Mouse (Mus musculus): ENCODE results near the gene Tead1.

The Tead1 gene

GRCm38 (mm10) chr7:112731584-112731983, 52.5 kb downstream of the Tead1 start:
- DNase-seq (ENCODE audit: low read depth, low spot score), result no peak
- Histone ChIP-seq H3K36me3 (ENCODE audit: control insufficient read depth, insufficient read depth, low read length, poor library complexity, severe bottlenecking) (no peaks in the 10 kb centered on the region), H3K27me3 (ENCODE audit: control insufficient read depth, insufficient read depth, low read length, poor library complexity, severe bottlenecking) (no peaks in the 10 kb centered on the region)

GRCm38 (mm10) chr7:112739174-112739573, 60.1 kb downstream of the Tead1 start:
- Histone ChIP-seq H3K27me3 (ENCODE audit: control insufficient read depth, insufficient read depth, low read length, poor library complexity, severe bottlenecking) (no peaks in the 10 kb centered on the region), H3K36me3 (ENCODE audit: control insufficient read depth, insufficient read depth, low read length, poor library complexity, severe bottlenecking) (no peaks in the 10 kb centered on the region)
- DNase-seq (ENCODE audit: low read depth, low spot score), result no peak

- H3K27me3 ChIP-seq (ENCODE audit: control insufficient read depth, insufficient read depth, low read length, poor library complexity, severe bottlenecking), result no peaks in the 10 kb centered on the region
These were observed 62.7 kb downstream of the Tead1 start for GRCm38 (mm10) chr7:112741790-112742189.

GRCm38 (mm10) chr7:112743063-112743462, 63.9 kb downstream of the Tead1 start:
- no peak for DNase-seq (ENCODE audit: low read depth, low spot score)
- Histone ChIP-seq H3K36me3 (ENCODE audit: control insufficient read depth, insufficient read depth, low read length, poor library complexity, severe bottlenecking) (no peaks in the 10 kb centered on the region), H3K27me3 (ENCODE audit: control insufficient read depth, insufficient read depth, low read length, poor library complexity, severe bottlenecking) (no peaks in the 10 kb centered on the region)

More at GRCm38 (mm10) chr7:112741790-112742189, 62.7 kb downstream of the Tead1 start:
- DNase-seq (ENCODE audit: low read depth, low spot score), result no peak
- H3K36me3 ChIP-seq (ENCODE audit: control insufficient read depth, insufficient read depth, low read length, poor library complexity, severe bottlenecking), result no peaks in the 10 kb centered on the region

GRCm38 (mm10) chr7:112743621-112744395, 64.7 kb downstream of the Tead1 start:
- Histone ChIP-seq H3K36me3 (ENCODE audit: control insufficient read depth, insufficient read depth, low read length, poor library complexity, severe bottlenecking) (no peaks in the 10 kb centered on the region), H3K27me3 (ENCODE audit: control insufficient read depth, insufficient read depth, low read length, poor library complexity, severe bottlenecking) (no peaks in the 10 kb centered on the region)
- no peak for DNase-seq (ENCODE audit: low read depth, low spot score)

- Histone ChIP-seq H3K27me3 (ENCODE audit: control insufficient read depth, insufficient read depth, low read length, poor library complexity, severe bottlenecking) (no peaks in the 10 kb centered on the region), H3K36me3 (ENCODE audit: control insufficient read depth, insufficient read depth, low read length, poor library complexity, severe bottlenecking) (no peaks in the 10 kb centered on the region)
- DNase-seq (ENCODE audit: low read depth, low spot score), result no peak
These were observed 68.1 kb downstream of the Tead1 start for GRCm38 (mm10) chr7:112747187-112747586.

- Histone ChIP-seq H3K27me3 (ENCODE audit: control insufficient read depth, insufficient read depth, low read length, poor library complexity, severe bottlenecking) (no peaks in the 10 kb centered on the region), H3K36me3 (ENCODE audit: control insufficient read depth, insufficient read depth, low read length, poor library complexity, severe bottlenecking) (no peaks in the 10 kb centered on the region)
- no peak for DNase-seq (ENCODE audit: low read depth, low spot score)
These were observed 68.7 kb downstream of the Tead1 start for GRCm38 (mm10) chr7:112747836-112748235.

GRCm38 (mm10) chr7:112748327-112748726, 69.2 kb downstream of the Tead1 start:
- no peak for DNase-seq (ENCODE audit: low read depth, low spot score)
- no peaks in the 10 kb centered on the region for H3K27me3 ChIP-seq (ENCODE audit: control insufficient read depth, insufficient read depth, low read length, poor library complexity, severe bottlenecking)
- no peaks in the 10 kb centered on the region for H3K36me3 ChIP-seq (ENCODE audit: control insufficient read depth, insufficient read depth, low read length, poor library complexity, severe bottlenecking)

GRCm38 (mm10) chr7:112750101-112750500, 71.0 kb downstream of the Tead1 start:
- DNase-seq (ENCODE audit: low read depth, low spot score), result no peak
- Histone ChIP-seq H3K36me3 (ENCODE audit: control insufficient read depth, insufficient read depth, low read length, poor library complexity, severe bottlenecking) (no peaks in the 10 kb centered on the region), H3K27me3 (ENCODE audit: control insufficient read depth, insufficient read depth, low read length, poor library complexity, severe bottlenecking) (no peaks in the 10 kb centered on the region)

- DNase-seq (ENCODE audit: low read depth, low spot score), result no peak
These were observed 73.2 kb downstream of the Tead1 start for GRCm38 (mm10) chr7:112752311-112752710.

GRCm38 (mm10) chr7:112753314-112753713, 74.2 kb downstream of the Tead1 start:
- Histone ChIP-seq H3K36me3 (ENCODE audit: control insufficient read depth, insufficient read depth, low read length, poor library complexity, severe bottlenecking) (no peaks in the 10 kb centered on the region), H3K27me3 (ENCODE audit: control insufficient read depth, insufficient read depth, low read length, poor library complexity, severe bottlenecking) (no peaks in the 10 kb centered on the region)
- DNase-seq (ENCODE audit: low read depth, low spot score), result no peak

More at GRCm38 (mm10) chr7:112752311-112752710, 73.2 kb downstream of the Tead1 start:
- no peaks in the 10 kb centered on the region for H3K27me3 ChIP-seq (ENCODE audit: control insufficient read depth, insufficient read depth, low read length, poor library complexity, severe bottlenecking)
- H3K36me3 ChIP-seq (ENCODE audit: control insufficient read depth, insufficient read depth, low read length, poor library complexity, severe bottlenecking), result no peaks in the 10 kb centered on the region

GRCm38 (mm10) chr7:112759359-112759975, 80.3 kb downstream of the Tead1 start:
- no peak for DNase-seq (ENCODE audit: low read depth, low spot score)
- H3K27me3 ChIP-seq (ENCODE audit: control insufficient read depth, insufficient read depth, low read length, poor library complexity, severe bottlenecking), result no peaks in the 10 kb centered on the region
- H3K36me3 ChIP-seq (ENCODE audit: control insufficient read depth, insufficient read depth, low read length, poor library complexity, severe bottlenecking), result no peaks in the 10 kb centered on the region

GRCm38 (mm10) chr7:112760293-112760692, 81.2 kb downstream of the Tead1 start:
- no peaks in the 10 kb centered on the region for H3K27me3 ChIP-seq (ENCODE audit: control insufficient read depth, insufficient read depth, low read length, poor library complexity, severe bottlenecking)

GRCm38 (mm10) chr7:112760782-112761181, 81.7 kb downstream of the Tead1 start:
- H3K36me3 ChIP-seq (ENCODE audit: control insufficient read depth, insufficient read depth, low read length, poor library complexity, severe bottlenecking), result no peaks in the 10 kb centered on the region
- DNase-seq (ENCODE audit: low read depth, low spot score), result peak; percentile 54
- no peaks in the 10 kb centered on the region for H3K27me3 ChIP-seq (ENCODE audit: control insufficient read depth, insufficient read depth, low read length, poor library complexity, severe bottlenecking)

More at GRCm38 (mm10) chr7:112760293-112760692, 81.2 kb downstream of the Tead1 start:
- DNase-seq (ENCODE audit: low read depth, low spot score), result no peak
- no peaks in the 10 kb centered on the region for H3K36me3 ChIP-seq (ENCODE audit: control insufficient read depth, insufficient read depth, low read length, poor library complexity, severe bottlenecking)

GRCm38 (mm10) chr7:112762870-112763269, 83.8 kb downstream of the Tead1 start:
- H3K36me3 ChIP-seq (ENCODE audit: control insufficient read depth, insufficient read depth, low read length, poor library complexity, severe bottlenecking), result no peaks in the 10 kb centered on the region
- DNase-seq (ENCODE audit: low read depth, low spot score), result no peak
- H3K27me3 ChIP-seq (ENCODE audit: control insufficient read depth, insufficient read depth, low read length, poor library complexity, severe bottlenecking), result no peaks in the 10 kb centered on the region
